Mouse (Mus musculus) stomach, postnatal 0 days (tissue): ENCODE data around the gene Grm5.

Experiments used
- CTCF ChIP-seq: IDR thresholded peaks from 2 replicates; pipeline ENCODE4 v1.5.1; 2016; ENCODE audit warnings: antibody characterized with exemption, low read depth, mild to moderate bottlenecking, moderate library complexity
- EP300 ChIP-seq: optimal IDR thresholded peaks from 2 replicates; pipeline ENCODE3; 2016; ENCODE audit warnings: antibody characterized with exemption

- TF ChIP-seq EP300 (no peak), CTCF (no peak)
These were observed 323 bp downstream of the Grm5 start for GRCm38 (mm10) chr7:87584281-87584701.
